10 mouse cellular contexts compared by ENCODE assay signal in genomic region chr12:86659447-86659968, GRCm38 (mm10). TPM values are rescaled to one million over a fixed set of nuclear protein-coding genes. Genes with fewer than 3 reads are reported as not detected.
A peak's percentile ranks its signal among the peaks of the same experiment; 100 is the strongest.
DNase-seq lines count a peak whose midpoint lies in the region; ATAC-seq lines count a peak whose summit lies in the region.
"Had no signal": no experiment of that assay in that cellular context is flagged by ENCODE, and none has a peak within 500 bp of the region (broad histone marks: within the 10 kb centered on the region; RNA-seq: fewer than 3 reads in every experiment).

No protein-coding gene starts in this region.

- no peaks in the 10 kb centered on the region for H3K27me3 ChIP-seq in kidney, embryonic 15.5 days
- H3K27me3 ChIP-seq in hindbrain, embryonic 11.5 days (ENCODE audit: control insufficient read depth, insufficient read depth, low read length) = no peaks in the 10 kb centered on the region
- no peaks in the 10 kb centered on the region for H3K27me3 ChIP-seq in neural tube, embryonic 15.5 days (replicated peaks)
- H3K27me3 ChIP-seq: liver, embryonic 15.5 days had no signal

- no peaks in the 10 kb centered on the region for H3K36me3 ChIP-seq in kidney, embryonic 15.5 days
- no peaks in the 10 kb centered on the region for H3K36me3 ChIP-seq in hindbrain, embryonic 11.5 days (ENCODE audit: control insufficient read depth, insufficient read depth, low read length)
- no peaks in the 10 kb centered on the region for H3K36me3 ChIP-seq in neural tube, embryonic 15.5 days
- H3K36me3 ChIP-seq: embryonic facial prominence, embryonic 13.5 days; liver, embryonic 15.5 days had no signal

- H3K4me2 ChIP-seq in kidney, embryonic 15.5 days = no peak overlapping the region
- H3K4me2 ChIP-seq in hindbrain, embryonic 11.5 days (replicated peaks; ENCODE audit: low read depth, low read length) = no peak overlapping the region
- no peak overlapping the region for H3K4me2 ChIP-seq in neural tube, embryonic 15.5 days
- H3K4me2 ChIP-seq: embryonic facial prominence, embryonic 13.5 days; liver, embryonic 15.5 days had no signal

- 0 out of 2 replicates have a peak, but pooled peaks have one; percentile 18 for ATAC-seq in kidney, embryonic 15.5 days (replicated peaks; ENCODE audit: low FRiP score)
- peak; percentile 93 for ATAC-seq in hindbrain, embryonic 11.5 days (ENCODE audit: low FRiP score)
- ATAC-seq in neural tube, embryonic 15.5 days (ENCODE audit: low FRiP score) = peak; percentile 55

- no peaks in the 10 kb centered on the region for H3K9me3 ChIP-seq in kidney, embryonic 15.5 days (replicated peaks)
- no peaks in the 10 kb centered on the region for H3K9me3 ChIP-seq in hindbrain, embryonic 11.5 days (ENCODE audit: control insufficient read depth, low read length)
- no peaks in the 10 kb centered on the region for H3K9me3 ChIP-seq in neural tube, embryonic 15.5 days (replicated peaks)
- H3K9me3 ChIP-seq: embryonic facial prominence, embryonic 13.5 days; liver, embryonic 15.5 days had no signal

- WGBS in kidney, embryonic 15.5 days = 39% methylated on average over 6 of the region's 6 CpGs
- WGBS in hindbrain, embryonic 11.5 days = 16% methylated on average over 6 of the region's 6 CpGs
- 7% methylated on average over 6 of the region's 6 CpGs for WGBS in neural tube, embryonic 15.5 days

- H3K9ac ChIP-seq in kidney, embryonic 15.5 days = no peak overlapping the region
- H3K9ac ChIP-seq in hindbrain, embryonic 11.5 days (ENCODE audit: low read depth, low read length) = no peak overlapping the region
- H3K9ac ChIP-seq in neural tube, embryonic 15.5 days (replicated peaks) = no peak overlapping the region
- H3K9ac ChIP-seq: embryonic facial prominence, embryonic 13.5 days; liver, embryonic 15.5 days had no signal

- H3K4me1 ChIP-seq in kidney, embryonic 15.5 days = no peaks in the 10 kb centered on the region
- H3K4me1 ChIP-seq in brown adipose tissue, adult 24 weeks (ENCODE audit: control insufficient read depth, insufficient read depth, insufficient read length, low read length) = peaks cover 8% of the 10 kb centered on the region; the same call in 1 of the 2 replicates
- H3K4me1 ChIP-seq in hindbrain, embryonic 11.5 days (replicated peaks; ENCODE audit: control insufficient read depth, insufficient read depth, low read length) = no peaks in the 10 kb centered on the region
- H3K4me1 ChIP-seq in neural tube, embryonic 15.5 days = peaks cover 8% of the 10 kb centered on the region
- H3K4me1 ChIP-seq: embryonic facial prominence, embryonic 13.5 days; liver, embryonic 15.5 days had no signal

- no peak for DNase-seq in kidney, adult 18-20 months
- DNase-seq in hindbrain, embryonic 11.5 days (ENCODE audit: low spot score) = peak; percentile 75
- DNase-seq in gastrocnemius, postnatal 25 days = no peak
- DNase-seq in gastrocnemius, postnatal 4 days (ENCODE audit: low spot score in 2 of 2) = no peak
- no peak for DNase-seq in adrenal gland, adult 8-10 months

- H3K4me3 ChIP-seq in kidney, embryonic 15.5 days (replicated peaks) = no peak overlapping the region
- H3K4me3 ChIP-seq in brown adipose tissue, adult 24 weeks (ENCODE audit: insufficient read depth, low read depth, low read length) = no peak overlapping the region
- no peak overlapping the region for H3K4me3 ChIP-seq in hindbrain, embryonic 11.5 days (ENCODE audit: low read depth, low read length)
- no peak overlapping the region for H3K4me3 ChIP-seq in neural tube, embryonic 15.5 days (replicated peaks)
- H3K4me3 ChIP-seq: embryonic facial prominence, embryonic 13.5 days; liver, embryonic 15.5 days had no signal

- peak overlapping the region; percentile 76 for H3K27ac ChIP-seq in kidney, embryonic 15.5 days
- H3K27ac ChIP-seq in brown adipose tissue, adult 24 weeks (replicated peaks; ENCODE audit: low read depth, low read length) = peak overlapping the region; percentile 56; the same call in 1 of the 2 replicates
- H3K27ac ChIP-seq in hindbrain, embryonic 11.5 days (ENCODE audit: low read depth, low read length) = peak overlapping the region; percentile 85
- peak overlapping the region; percentile 10; the same call in 1 of the 2 replicates for H3K27ac ChIP-seq in neural tube, embryonic 15.5 days (replicated peaks)
- H3K27ac ChIP-seq: embryonic facial prominence, embryonic 13.5 days; liver, embryonic 15.5 days had no signal

RNA-seq across cellular contexts. Expression of gene Vash1, which starts 19.0 kb away (rescaled TPM):
- 10.2 and 10.7 TPM in 2 replicates for polyA plus RNA-seq in kidney, embryonic 15.5 days (2015; fragmentation: Nextera tagmentation; extraction: Ambion mirVana)
- polyA plus RNA-seq in brown adipose tissue, adult 24 weeks (2012; ENCODE audit: insufficient read depth, insufficient read length, missing spikeins) = 1.0 and 1.5 TPM in 2 replicates
- polyA plus RNA-seq in hindbrain, embryonic 11.5 days (2014; fragmentation: Nextera tagmentation; extraction: Ambion mirVana) = 26.5 and 28.1 TPM in 2 replicates
- 25.7 and 28.2 TPM in 2 replicates for polyA plus RNA-seq in neural tube, embryonic 15.5 days (2015; fragmentation: Nextera tagmentation; extraction: Ambion mirVana)
- total RNA-seq in gastrocnemius, postnatal 25 days (2021) = 10 to 100 TPM; 10.3 to 11.8 TPM
- total RNA-seq in gastrocnemius, postnatal 4 days (2021) = 10 to 100 TPM; 58.1 to 58.7 TPM
- total RNA-seq in adrenal gland, adult 8-10 months (2022) = 1 to 10 TPM; 2.4 to 5.8 (median 3.9) TPM

Comparison
In these comparisons a context has a peak if more than half of its experiments do, and no peak if none do; other contexts are left out.
1. ATAC-seq: peak in every context shown above with its lines; median percentile 93 in hindbrain, embryonic 11.5 days; 55 in neural tube, embryonic 15.5 days; 18 in kidney, embryonic 15.5 days.
2. H3K27ac ChIP-seq: peak in every context shown above with its lines; median percentile 85 in hindbrain, embryonic 11.5 days; 76 in kidney, embryonic 15.5 days; 56 in brown adipose tissue, adult 24 weeks; 10 in neural tube, embryonic 15.5 days.